Mouse (Mus musculus): Measurements from ENCODE around the gene BC034090.
"Not testable (repeated sequence)": the region's sequence is repeated elsewhere in the genome, so short reads cannot be mapped to it uniquely, and the experiment has no call there.

BC034090 gene

GRCm38 (mm10) chr1:155243797-155244770 is at the start of gene BC034090:
Gene BC034090, minus strand, starts transcription at chr1:155244444.
- no peak for DNase-seq (ENCODE audit: extremely low read depth, low read depth)

GRCm38 (mm10) chr1:155293446-155293845 is 49.2 kb upstream of the BC034090 start:
- DNase-seq (ENCODE audit: extremely low read depth, low read depth): peak; percentile 51

- no peak for DNase-seq (ENCODE audit: extremely low read depth, low read depth)
Measured at GRCm38 (mm10) chr1:155289411-155289810, 45.2 kb upstream of the BC034090 start.

- DNase-seq (ENCODE audit: extremely low read depth, low read depth): no peak
Measured at GRCm38 (mm10) chr1:155288033-155288432, 43.8 kb upstream of the BC034090 start.

GRCm38 (mm10) chr1:155283808-155284207 is 39.6 kb upstream of the BC034090 start:
- peak; percentile 75 for DNase-seq (ENCODE audit: extremely low read depth, low read depth)

GRCm38 (mm10) chr1:155281003-155281793 is 37.0 kb upstream of the BC034090 start:
- DNase-seq (ENCODE audit: extremely low read depth, low read depth): peak; percentile 62

GRCm38 (mm10) chr1:155280306-155280705 is 36.1 kb upstream of the BC034090 start:
- no peak for DNase-seq (ENCODE audit: extremely low read depth, low read depth)

- peak; percentile 76 for DNase-seq (ENCODE audit: extremely low read depth, low read depth)
Measured at GRCm38 (mm10) chr1:155276381-155277033, 32.3 kb upstream of the BC034090 start.

- no peak for DNase-seq (ENCODE audit: extremely low read depth, low read depth)
Measured at GRCm38 (mm10) chr1:155275793-155276192, 31.5 kb upstream of the BC034090 start.

- no peak for DNase-seq (ENCODE audit: extremely low read depth, low read depth)
Measured at GRCm38 (mm10) chr1:155274976-155275375, 30.7 kb upstream of the BC034090 start.

- peak; percentile 19 for DNase-seq (ENCODE audit: extremely low read depth, low read depth)
Measured at GRCm38 (mm10) chr1:155272953-155273352, 28.7 kb upstream of the BC034090 start.

GRCm38 (mm10) chr1:155262496-155262895 is 18.3 kb upstream of the BC034090 start:
- DNase-seq (ENCODE audit: extremely low read depth, low read depth): not testable (repeated sequence)

GRCm38 (mm10) chr1:155254309-155254708 is 10.1 kb upstream of the BC034090 start:
- DNase-seq (ENCODE audit: extremely low read depth, low read depth): no peak

GRCm38 (mm10) chr1:155253126-155253525 is 8.9 kb upstream of the BC034090 start:
- no peak for DNase-seq (ENCODE audit: extremely low read depth, low read depth)

GRCm38 (mm10) chr1:155252631-155253121 is 8.4 kb upstream of the BC034090 start:
- DNase-seq (ENCODE audit: extremely low read depth, low read depth): no peak

- DNase-seq (ENCODE audit: extremely low read depth, low read depth): no peak
Measured at GRCm38 (mm10) chr1:155251596-155251995, 7.4 kb upstream of the BC034090 start.

GRCm38 (mm10) chr1:155250531-155251135 is 6.4 kb upstream of the BC034090 start:
- no peak for DNase-seq (ENCODE audit: extremely low read depth, low read depth)

GRCm38 (mm10) chr1:155249896-155250295 is 5.7 kb upstream of the BC034090 start:
- no peak for DNase-seq (ENCODE audit: extremely low read depth, low read depth)

GRCm38 (mm10) chr1:155248041-155248440 is 3.8 kb upstream of the BC034090 start:
- no peak for DNase-seq (ENCODE audit: extremely low read depth, low read depth)

GRCm38 (mm10) chr1:155247441-155247840 is 3.2 kb upstream of the BC034090 start:
- no peak for DNase-seq (ENCODE audit: extremely low read depth, low read depth)

- DNase-seq (ENCODE audit: extremely low read depth, low read depth): no peak
Measured at GRCm38 (mm10) chr1:155245516-155245915, 1.3 kb upstream of the BC034090 start.

All from MEL-GATA-1-ER (cell line).